Mouse (Mus musculus) spleen, adult 18-20 months (tissue): ENCODE results near the gene Snai1.

Experiments used
- DNase-seq, 2 experiments: peaks; one replicate each; pipeline ENCODE4 v3.0.0; 2022; ENCODE audit warnings: mixed read lengths in 2 of 2

Gene Snai1

DNA sequence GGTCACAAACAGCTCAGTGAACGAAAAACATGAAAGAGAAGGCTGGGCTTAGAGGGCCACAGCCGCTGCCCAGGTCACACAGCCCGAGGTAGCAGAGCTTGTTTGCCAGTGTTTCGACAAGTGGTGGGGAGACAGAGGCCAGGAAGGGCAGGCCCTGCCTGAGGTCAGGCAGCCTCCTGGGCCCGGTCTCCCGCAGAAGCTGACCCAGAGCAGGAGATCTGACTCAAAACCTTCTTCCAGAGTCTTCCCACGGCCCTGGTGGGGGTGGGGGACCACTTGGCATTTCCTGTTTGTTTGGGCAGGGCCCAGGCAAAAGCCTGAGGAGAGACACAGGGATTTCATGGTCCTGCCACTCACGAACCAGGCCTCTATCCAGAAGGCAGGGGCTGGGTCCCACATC, 48.0 kb downstream of the Snai1 start:
- no peak for DNase-seq

GRCm38 (mm10) chr2:167586976-167587375, 49.0 kb downstream of the Snai1 start:
- DNase-seq, result no peak

DNA sequence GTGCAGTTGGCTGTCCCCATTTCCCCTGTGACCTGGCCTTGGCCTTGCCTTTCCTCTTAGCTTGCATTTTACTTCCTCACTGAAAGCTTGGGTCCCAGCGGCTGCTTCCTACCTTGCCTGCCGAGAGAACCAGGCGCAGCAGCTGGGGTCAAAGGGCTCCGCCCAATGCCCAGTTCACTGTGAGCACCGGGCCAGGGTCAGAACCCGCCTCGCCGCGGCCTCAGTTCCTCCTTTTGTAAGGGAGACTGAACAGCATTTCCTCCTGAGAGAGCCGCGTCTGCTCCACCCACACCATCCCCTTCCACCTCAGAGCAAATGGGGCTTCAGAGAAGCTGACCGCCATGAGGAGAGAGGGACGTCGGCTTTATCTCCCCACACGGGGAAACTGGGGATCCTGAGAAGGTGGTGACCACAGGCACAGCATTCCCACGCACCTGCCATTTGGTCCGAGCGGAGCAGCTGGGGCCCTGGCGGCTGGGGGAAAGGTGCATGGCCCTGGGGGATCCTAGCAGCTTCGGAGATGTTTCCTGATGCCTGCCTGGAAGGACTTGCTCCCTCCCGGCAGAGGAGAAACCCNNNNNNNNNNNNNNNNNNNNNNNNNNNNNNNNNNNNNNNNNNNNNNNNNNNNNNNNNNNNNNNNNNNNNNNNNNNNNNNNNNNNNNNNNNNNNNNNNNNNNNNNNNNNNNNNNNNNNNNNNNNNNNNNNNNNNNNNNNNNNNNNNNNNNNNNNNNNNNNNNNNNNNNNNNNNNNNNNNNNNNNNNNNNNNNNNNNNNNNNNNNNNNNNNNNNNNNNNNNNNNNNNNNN, 51.0 kb downstream of the Snai1 start:
- DNase-seq, result peak; percentile 73
